Mouse (Mus musculus): ENCODE data around the gene Alox8.

- TF ChIP-seq CTCF (IDR thresholded peaks at IDR 0.05; ENCODE audit: low read depth) = no peak
- no peak for TF ChIP-seq EP300 (IDR thresholded peaks at IDR 0.05; ENCODE audit: low read depth)
Measured at GRCm38 (mm10) chr11:69197743-69198142, at the start of gene Alox8.

Measured in heart, postnatal 0 days (tissue).